Mouse (Mus musculus) heart, postnatal 0 days (tissue): ENCODE data around the gene Car5a.

Source experiments
- CTCF ChIP-seq: IDR thresholded peaks from 2 replicates; pipeline ENCODE4 v1.5.1; 2016; ENCODE audit warnings: antibody characterized with exemption, control low read depth, low read depth
- EP300 ChIP-seq: IDR thresholded peaks from 2 replicates; pipeline ENCODE4 v1.6.1; 2016; ENCODE audit warnings: antibody characterized with exemption, low read depth

DNA sequence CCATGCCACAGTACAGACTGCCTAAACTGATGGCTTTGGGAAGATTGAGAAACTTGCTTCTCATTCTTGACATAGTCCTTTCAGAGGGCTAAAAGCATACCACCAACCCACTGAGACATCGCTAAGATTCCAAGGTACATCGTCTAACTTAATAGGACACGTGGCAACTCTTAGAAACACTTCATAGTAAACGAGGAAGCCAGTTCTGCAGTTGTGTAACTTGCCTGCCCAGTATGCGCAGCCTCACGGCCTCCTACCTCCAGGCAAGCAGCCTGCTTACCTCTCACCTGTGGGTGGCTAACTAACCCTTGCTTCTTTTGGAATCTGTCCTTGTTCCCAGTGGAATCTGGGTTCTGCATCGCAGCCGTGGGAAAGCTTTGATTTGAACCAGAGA, 35.6 kb downstream of the Car5a start:
- TF ChIP-seq CTCF (no peak), EP300 (no peak)
